Comparison of ENCODE assay signal across 11 mouse cellular contexts in the genomic region with DNA sequence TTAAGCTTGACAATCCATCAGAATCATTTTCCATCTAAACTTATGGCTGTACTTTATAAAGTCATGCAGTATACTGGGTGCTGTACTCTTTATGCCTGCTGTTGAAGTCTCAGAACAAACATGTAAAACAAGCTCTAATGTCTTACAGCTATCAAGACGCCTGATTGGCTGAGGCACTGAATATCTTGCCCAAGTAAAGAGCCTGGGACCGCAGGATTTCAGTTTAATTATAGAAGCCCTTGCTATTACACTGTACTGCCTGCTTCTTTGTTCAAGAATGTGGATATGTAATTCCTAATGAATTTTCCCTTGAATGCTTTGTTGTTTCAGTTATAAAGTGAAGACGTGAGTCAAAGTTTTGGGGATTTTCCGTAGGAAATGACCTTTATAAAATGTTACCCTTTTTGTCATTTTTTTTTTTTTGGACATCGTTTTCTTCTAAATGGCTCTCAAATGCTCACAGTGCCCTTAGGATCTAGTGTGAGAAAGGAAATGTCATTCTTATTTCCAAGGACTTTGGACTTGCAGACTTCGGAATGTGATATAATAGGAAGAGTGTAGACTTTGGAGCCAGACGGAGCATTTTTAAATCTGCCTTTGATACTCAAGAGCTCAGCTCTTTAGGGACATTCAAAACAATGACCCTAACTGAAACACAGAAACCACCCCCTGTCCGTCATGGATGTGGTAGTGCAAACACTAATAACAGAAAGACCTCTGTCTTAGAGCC.
"Had no signal": no experiment of that assay in that cellular context is flagged by ENCODE, and none has a peak within 500 bp of the region (broad histone marks: within the 10 kb centered on the region; RNA-seq: fewer than 3 reads in every experiment).

No protein-coding gene starts in this region.

- H3K4me3 ChIP-seq: kidney, embryonic 15.5 days; limb, embryonic 13.5 days; midbrain, embryonic 15.5 days; neural tube, embryonic 12.5 days had no signal

- H3K9me3 ChIP-seq: kidney, embryonic 15.5 days; limb, embryonic 13.5 days; midbrain, embryonic 15.5 days; neural tube, embryonic 12.5 days had no signal

- ATAC-seq: lung, postnatal 0 days; midbrain, embryonic 15.5 days had no signal

- H3K27me3 ChIP-seq: kidney, embryonic 15.5 days; limb, embryonic 13.5 days; midbrain, embryonic 15.5 days; neural tube, embryonic 12.5 days had no signal

- H3K36me3 ChIP-seq: kidney, embryonic 15.5 days; limb, embryonic 13.5 days; midbrain, embryonic 15.5 days; neural tube, embryonic 12.5 days had no signal

- H3K4me1 ChIP-seq: midbrain, embryonic 15.5 days; neural tube, embryonic 12.5 days had no signal

- H3K9ac ChIP-seq: kidney, embryonic 15.5 days; limb, embryonic 13.5 days; liver, embryonic 14.5 days; midbrain, embryonic 15.5 days; neural tube, embryonic 12.5 days had no signal

- DNase-seq: lung, adult 2 months; lung, postnatal 36 days; spleen, adult 18-20 months; thymus, adult 18-20 months; thymus, postnatal 14 days had no signal

- H3K4me2 ChIP-seq: kidney, embryonic 15.5 days; limb, embryonic 13.5 days; midbrain, embryonic 15.5 days; neural tube, embryonic 12.5 days had no signal

- H3K27ac ChIP-seq: kidney, embryonic 15.5 days; limb, embryonic 13.5 days; liver, embryonic 14.5 days; midbrain, embryonic 15.5 days; neural tube, embryonic 12.5 days had no signal
